ENCODE assay signal across 9 mouse cellular contexts in genomic region chr5:9266280-9266923, GRCm38 (mm10). TPM values are rescaled to one million over a fixed set of nuclear protein-coding genes. Genes with fewer than 3 reads are reported as not detected.
DNase-seq lines count a peak whose midpoint lies in the region; ATAC-seq and TF ChIP-seq lines count a peak whose summit lies in the region.
"Had no signal": no experiment of that assay in that cellular context is flagged by ENCODE, and none has a peak within 500 bp of the region (broad histone marks: within the 10 kb centered on the region; RNA-seq: fewer than 3 reads in every experiment).

No protein-coding gene starts in this region.

- peak; percentile 38 to 46; a peak in 3 of 4 replicates for ATAC-seq in hematopoietic stem cell, adult 5-6 weeks (replicated peaks in 1 of 2; ENCODE audit: insufficient read depth in 1 of 2, low FRiP score in 2 of 2, low TSS enrichment in 1 of 2, low read depth in 1 of 2, poor library complexity in 2 of 2, severe bottlenecking in 2 of 2)

- no peak overlapping the region for H3K27ac ChIP-seq in spleen, adult 2 months (ENCODE audit: insufficient read depth, low read length)

- H3K4me1 ChIP-seq in spleen, adult 2 months (ENCODE audit: control insufficient read depth, insufficient read depth, insufficient read length) = peaks cover 10% of the 10 kb centered on the region

- peaks cover 6% of the 10 kb centered on the region for H3K27me3 ChIP-seq in spleen, adult 2 months (ENCODE audit: control insufficient read depth, insufficient read depth, low read length)
- H3K27me3 ChIP-seq: CH12.LX had no signal

- WGBS in spleen, adult 2 months = 1% methylated on average over 30 of the region's 30 CpGs

- TF ChIP-seq POLR2A in spleen, adult 2 months (IDR thresholded peaks at IDR 0.05; ENCODE audit: low read depth, low read length) = no peak

- DNase-seq in embryo, embryonic 10 days (ENCODE audit: low spot score) = peak; percentile 24
- DNase-seq in embryo, embryonic 9.5 days (ENCODE audit: extremely low spot score) = no peak
- DNase-seq in spleen, adult 2 months (ENCODE audit: low read depth in 1 of 2, low spot score in 2 of 2) = no peak
- no peak for DNase-seq in spleen, postnatal 36 days (ENCODE audit: low spot score in 2 of 2)
- DNase-seq in lung, postnatal 36 days = peak; percentile 8
- peak; percentile 26 for DNase-seq in telencephalon, adult 2 months (ENCODE audit: low read depth, low spot score)
- DNase-seq in adrenal gland, postnatal 14 days = no peak

- peak overlapping the region; percentile 39; the same call in 1 of the 2 replicates for H3K4me3 ChIP-seq in spleen, adult 2 months (ENCODE audit: extremely low read depth, insufficient read depth, insufficient read length)

- TF ChIP-seq CTCF in spleen, adult 2 months (IDR thresholded peaks at IDR 0.05; ENCODE audit: extremely low read depth, insufficient read depth, insufficient read length, insufficient replicate concordance) = no peak

- no peaks in the 10 kb centered on the region for H3K36me3 ChIP-seq in spleen, adult 2 months (ENCODE audit: control insufficient read depth, insufficient read depth, low read length)

RNA-seq across cellular contexts. Expression of gene 9330182L06Rik, which starts 0.5 kb away (rescaled TPM):
- 0.02 and 0.06 TPM in 2 replicates for polyA plus RNA-seq in spleen, adult 2 months (2012; rRNA removed)
- total RNA-seq in hematopoietic stem cell, adult 5-6 weeks (2017) = 2.8 and 3.9 TPM in 2 replicates
- 13.6 and 14.1 TPM in 2 replicates for total RNA-seq in adrenal gland, postnatal 14 days (2021)
- total RNA-seq: CH12.LX had no signal

Comparison
In these comparisons a context has a peak if more than half of its experiments do, and no peak if none do; other contexts are left out.
1. DNase-seq: peak in embryo, embryonic 10 days (single experiment), lung, postnatal 36 days (single experiment) and telencephalon, adult 2 months (single experiment); none in embryo, embryonic 9.5 days (single experiment), spleen, adult 2 months (0 of 2), spleen, postnatal 36 days (0 of 2) and adrenal gland, postnatal 14 days (single experiment).